8 mouse cellular contexts compared by ENCODE assay signal in genomic region chr11:88553521-88554310, GRCm38 (mm10).
DNase-seq lines count a peak whose midpoint lies in the region; ATAC-seq and TF ChIP-seq lines count a peak whose summit lies in the region.

No protein-coding gene starts in this region.

- H3K4me2 ChIP-seq in lung, embryonic 15.5 days = no peak overlapping the region
- H3K4me2 ChIP-seq in forebrain, embryonic 14.5 days (ENCODE audit: low read length) = no peak overlapping the region
- H3K4me2 ChIP-seq in limb, embryonic 15.5 days = no peak overlapping the region

- H3K27ac ChIP-seq in lung, embryonic 15.5 days = peak overlapping the region; percentile 36; the same call in 1 of the 2 replicates
- no peak overlapping the region; the same call in 1 of the 2 replicates for H3K27ac ChIP-seq in forebrain, embryonic 14.5 days (ENCODE audit: low read depth, low read length)
- H3K27ac ChIP-seq in limb, embryonic 15.5 days = 0 out of 2 replicates have a peak overlapping the region, but pooled peaks have one; percentile 8
- 0 out of 2 replicates have a peak overlapping the region, but pooled peaks have one; percentile 6 for H3K27ac ChIP-seq in olfactory bulb, adult 2 months (ENCODE audit: insufficient read depth, low read depth, low read length)

- no peaks in the 10 kb centered on the region for H3K36me3 ChIP-seq in lung, embryonic 15.5 days
- no peaks in the 10 kb centered on the region for H3K36me3 ChIP-seq in forebrain, embryonic 14.5 days (ENCODE audit: control insufficient read depth, insufficient read depth, low read length)
- no peaks in the 10 kb centered on the region for H3K36me3 ChIP-seq in limb, embryonic 15.5 days

- no peak for DNase-seq in lung, postnatal 36 days
- no peak for DNase-seq in forebrain, embryonic 14.5 days (ENCODE audit: low spot score)
- no peak for DNase-seq in right cerebral cortex, postnatal 10 days (ENCODE audit: low spot score in 2 of 2)
- DNase-seq in left cerebral cortex, adult 9 months (ENCODE audit: low spot score in 2 of 2) = no peak

- ATAC-seq in lung, embryonic 15.5 days (ENCODE audit: borderline replicate concordance, extremely low read depth, low FRiP score, low TSS enrichment) = no peak
- no peak for ATAC-seq in forebrain, embryonic 14.5 days
- no peak for ATAC-seq in limb, embryonic 15.5 days (ENCODE audit: insufficient number of reproducible peaks, low FRiP score, low TSS enrichment, low read depth)
- ATAC-seq in monocyte, adult 5-6 weeks (replicated peaks; ENCODE audit: insufficient number of reproducible peaks, low FRiP score, low TSS enrichment, poor library complexity, severe bottlenecking) = no peak

- H3K27me3 ChIP-seq in lung, embryonic 15.5 days = no peaks in the 10 kb centered on the region
- H3K27me3 ChIP-seq in forebrain, embryonic 14.5 days (replicated peaks; ENCODE audit: control insufficient read depth, insufficient read depth, low read length) = no peaks in the 10 kb centered on the region
- H3K27me3 ChIP-seq in limb, embryonic 15.5 days = 0 out of 2 replicates have a peak, but pooled peaks cover 1% of the 10 kb centered on the region

- no peak for TF ChIP-seq POLR2A in olfactory bulb, adult 2 months (IDR thresholded peaks at IDR 0.05; ENCODE audit: insufficient read depth, low read depth, low read length)

- no peak for TF ChIP-seq CTCF in olfactory bulb, adult 2 months (IDR thresholded peaks at IDR 0.05; ENCODE audit: insufficient read depth, low read depth, low read length)

- peaks cover 91% of the 10 kb centered on the region for H3K4me1 ChIP-seq in lung, embryonic 15.5 days
- peaks cover 80% of the 10 kb centered on the region for H3K4me1 ChIP-seq in forebrain, embryonic 14.5 days (ENCODE audit: control insufficient read depth, insufficient read depth, low read length)
- peaks cover 89% of the 10 kb centered on the region for H3K4me1 ChIP-seq in limb, embryonic 15.5 days
- H3K4me1 ChIP-seq in olfactory bulb, adult 2 months (ENCODE audit: control insufficient read depth, insufficient read depth, low read length) = peaks cover 50% of the 10 kb centered on the region

- no peak overlapping the region for H3K9ac ChIP-seq in lung, embryonic 15.5 days
- peak overlapping the region; percentile 13; the same call in 1 of the 2 replicates for H3K9ac ChIP-seq in forebrain, embryonic 14.5 days (ENCODE audit: low read length)
- no peak overlapping the region for H3K9ac ChIP-seq in limb, embryonic 15.5 days

- 57% methylated on average over 11 of the region's 11 CpGs for WGBS in lung, embryonic 15.5 days
- 73% methylated on average over 11 of the region's 11 CpGs for WGBS in forebrain, embryonic 14.5 days
- 69% methylated on average over 11 of the region's 11 CpGs for WGBS in limb, embryonic 15.5 days
- WGBS in olfactory bulb, adult 2 months = 87% methylated on average over 11 of the region's 11 CpGs

- H3K9me3 ChIP-seq in lung, embryonic 15.5 days = no peaks in the 10 kb centered on the region
- no peaks in the 10 kb centered on the region for H3K9me3 ChIP-seq in forebrain, embryonic 14.5 days (replicated peaks; ENCODE audit: control insufficient read depth, low read length)
- H3K9me3 ChIP-seq in limb, embryonic 15.5 days = no peaks in the 10 kb centered on the region

- no peak overlapping the region for H3K4me3 ChIP-seq in lung, embryonic 15.5 days
- no peak overlapping the region for H3K4me3 ChIP-seq in forebrain, embryonic 14.5 days (ENCODE audit: low read depth, low read length)
- no peak overlapping the region for H3K4me3 ChIP-seq in limb, embryonic 15.5 days
- no peak overlapping the region for H3K4me3 ChIP-seq in olfactory bulb, adult 2 months (ENCODE audit: insufficient read depth, low read depth, low read length)
